Mouse (Mus musculus): ENCODE data around the gene Ube2v1. TPM values are rescaled to one million over a fixed set of nuclear protein-coding genes. Genes with fewer than 3 reads are reported as not detected.
"Not testable (repeated sequence)": the region's sequence is repeated elsewhere in the genome, so short reads cannot be mapped to it uniquely, and the experiment has no call there.

Gene Ube2v1
- total RNA-seq, 2 experiments from 2014 or later, result 45.1 to 86.3 TPM

DNA sequence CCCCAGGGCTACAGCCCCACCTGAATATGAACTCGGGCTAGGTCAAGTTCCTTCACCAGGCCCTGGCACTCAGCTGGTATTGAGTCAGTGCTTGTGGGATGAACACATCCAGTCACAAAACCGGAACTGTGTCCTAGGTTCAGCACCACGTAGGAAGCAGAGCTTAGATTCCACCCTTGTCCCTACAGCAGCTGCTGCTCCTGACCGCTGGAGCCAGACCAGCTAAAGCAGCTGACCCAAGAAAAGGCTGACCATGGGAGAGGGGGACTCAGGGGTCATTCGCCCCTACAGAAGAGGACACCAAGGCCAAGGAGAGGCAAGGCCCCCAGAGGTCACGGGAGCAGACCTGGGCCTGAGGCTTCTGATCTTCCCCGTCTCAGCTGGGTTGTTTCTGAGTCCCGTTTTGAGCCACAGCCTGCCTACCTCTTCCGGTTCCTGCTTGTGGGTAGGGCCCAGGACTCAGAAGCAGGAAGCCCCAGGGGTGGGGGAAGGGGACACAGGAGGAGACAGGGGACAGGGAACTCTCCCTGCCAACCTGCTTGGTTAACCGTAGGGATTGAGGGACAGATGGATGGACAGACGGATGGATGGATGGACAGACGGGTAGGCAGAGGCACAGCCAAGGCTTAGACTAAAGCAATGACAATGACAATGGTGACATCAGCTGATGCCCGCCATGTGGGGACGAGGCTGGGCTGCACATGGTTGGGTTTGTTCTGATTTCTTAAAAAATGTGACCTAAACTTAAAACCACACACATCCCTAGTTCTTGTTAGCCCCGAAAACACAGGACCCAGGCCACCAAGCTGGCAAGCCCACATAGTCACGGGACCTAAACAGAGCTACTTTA, 25.0 kb upstream of the Ube2v1 start:
- peak; percentile 75 for ATAC-seq (ENCODE audit: poor library complexity, severe bottlenecking)

- ATAC-seq (ENCODE audit: poor library complexity, severe bottlenecking), result no peak
Observed at GRCm38 (mm10) chr2:167654911-167655600, 23.2 kb upstream of the Ube2v1 start.

DNA sequence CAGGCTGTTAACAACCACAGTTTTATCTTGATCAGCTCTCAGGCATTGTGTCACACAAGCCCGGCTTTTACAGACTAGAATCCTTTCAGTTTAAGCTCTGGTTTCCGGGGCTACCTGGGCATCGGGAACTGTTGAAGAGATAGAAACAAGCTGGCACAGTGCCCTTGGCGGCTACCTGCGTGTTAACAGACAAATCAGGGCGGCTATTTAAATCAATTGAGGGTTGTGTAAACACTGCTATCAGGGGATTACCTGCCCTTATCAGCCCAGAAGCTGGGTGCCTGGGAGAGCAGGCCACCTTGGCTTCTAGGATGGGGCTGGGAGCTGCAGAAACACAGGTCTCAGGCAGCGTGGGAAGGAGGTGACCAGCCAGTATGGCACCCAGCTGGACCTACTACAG, 20.8 kb upstream of the Ube2v1 start:
- ATAC-seq (ENCODE audit: poor library complexity, severe bottlenecking), result no peak

- ATAC-seq (ENCODE audit: poor library complexity, severe bottlenecking), result no peak
Observed at GRCm38 (mm10) chr2:167651622-167652021, 19.7 kb upstream of the Ube2v1 start.

- ATAC-seq (ENCODE audit: poor library complexity, severe bottlenecking), result peak; percentile 96
Observed at GRCm38 (mm10) chr2:167649290-167650032, 17.6 kb upstream of the Ube2v1 start.

- no peak for ATAC-seq (ENCODE audit: poor library complexity, severe bottlenecking)
Observed at GRCm38 (mm10) chr2:167646411-167646810, 14.5 kb upstream of the Ube2v1 start.

DNA sequence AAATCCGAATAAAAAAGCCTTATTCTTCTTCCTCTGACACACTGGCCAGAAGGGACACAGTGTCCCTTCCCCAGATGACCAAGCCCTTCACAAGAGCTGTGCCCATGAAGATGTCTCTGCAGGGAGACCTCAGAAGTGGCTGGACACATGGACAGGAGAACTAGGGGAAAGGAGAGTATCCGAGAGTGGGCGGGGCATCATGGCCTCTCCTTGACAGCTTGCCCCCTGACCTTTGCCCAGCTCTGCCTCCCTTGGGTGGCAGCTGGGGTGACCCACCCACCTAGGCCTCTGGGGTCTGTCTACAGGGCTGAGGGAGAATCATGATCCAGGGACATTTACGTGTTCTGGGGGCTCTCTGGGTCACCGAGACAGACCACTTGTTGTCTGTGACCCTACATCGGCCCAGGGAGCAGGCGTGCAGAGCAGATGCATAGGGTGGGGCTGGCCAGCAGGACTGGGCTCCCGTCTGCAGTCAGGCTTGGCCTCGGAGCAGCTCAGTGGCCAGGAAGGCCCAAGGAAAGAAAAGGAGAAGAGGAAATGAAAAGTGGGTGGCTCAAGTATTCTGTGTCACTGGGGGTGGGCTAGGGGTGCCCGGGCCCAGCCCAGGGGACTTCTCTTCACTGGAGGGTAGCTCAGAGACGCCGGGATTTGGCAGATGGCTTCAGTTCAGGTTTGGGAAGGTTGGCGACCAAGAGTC, 11.6 kb upstream of the Ube2v1 start:
- not testable (repeated sequence) for ATAC-seq (ENCODE audit: poor library complexity, severe bottlenecking)

DNA sequence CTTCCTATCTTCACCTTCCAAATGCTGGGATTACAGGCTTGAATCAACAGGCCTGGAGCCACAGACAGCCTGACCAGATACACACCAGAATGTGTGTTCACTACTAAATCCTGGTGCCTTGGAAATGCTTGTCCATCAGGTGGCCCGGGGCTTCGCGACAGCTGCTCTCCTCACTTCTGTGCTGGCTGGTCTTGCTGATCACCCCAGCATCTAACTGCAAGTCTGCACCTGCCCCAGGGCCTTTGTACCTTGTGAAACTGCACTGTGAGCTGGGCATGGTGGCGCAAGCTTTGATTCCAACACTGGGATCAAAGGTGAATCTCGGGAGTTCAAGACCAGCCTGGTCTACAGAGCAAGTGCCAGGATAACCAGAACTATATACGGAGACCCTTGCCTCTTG, 10.3 kb upstream of the Ube2v1 start:
- no peak for ATAC-seq (ENCODE audit: poor library complexity, severe bottlenecking)

- ATAC-seq (ENCODE audit: poor library complexity, severe bottlenecking), result peak; percentile 94
Observed at GRCm38 (mm10) chr2:167641337-167641736, 9.4 kb upstream of the Ube2v1 start.

DNA sequence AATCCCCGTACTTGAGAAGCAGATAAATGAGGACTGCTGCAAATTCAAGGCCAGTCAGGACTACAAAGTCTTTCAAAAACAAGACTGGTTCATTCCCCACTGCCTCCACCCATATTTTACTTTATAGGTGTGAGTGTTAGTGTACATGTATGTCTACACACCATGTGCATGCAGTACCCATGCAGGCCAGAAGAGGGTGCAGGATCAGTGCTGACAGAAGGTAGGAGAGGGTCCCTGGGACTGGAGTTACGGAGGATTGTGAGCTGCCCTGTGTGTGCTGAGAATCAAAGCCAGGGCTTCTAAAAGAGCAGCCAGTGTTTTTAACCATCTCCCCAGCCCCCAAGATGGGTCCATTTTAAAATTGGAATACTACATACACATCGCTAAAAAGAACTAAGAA, 8.4 kb upstream of the Ube2v1 start:
- peak; percentile 53 for ATAC-seq (ENCODE audit: poor library complexity, severe bottlenecking)

GRCm38 (mm10) chr2:167634865-167635512, 3.1 kb upstream of the Ube2v1 start:
- no peak for ATAC-seq (ENCODE audit: poor library complexity, severe bottlenecking)

GRCm38 (mm10) chr2:167634338-167634770, 2.5 kb upstream of the Ube2v1 start:
- ATAC-seq (ENCODE audit: poor library complexity, severe bottlenecking), result peak; percentile 89

GRCm38 (mm10) chr2:167633537-167633872, 1.6 kb upstream of the Ube2v1 start:
- ATAC-seq (ENCODE audit: poor library complexity, severe bottlenecking), result no peak

- ATAC-seq (ENCODE audit: poor library complexity, severe bottlenecking), result no peak
Observed at GRCm38 (mm10) chr2:167632731-167633536, 1.0 kb upstream of the Ube2v1 start.

- ATAC-seq (ENCODE audit: poor library complexity, severe bottlenecking), result no peak
Observed at GRCm38 (mm10) chr2:167631181-167631590, 709 bp downstream of the Ube2v1 start.

- ATAC-seq (ENCODE audit: poor library complexity, severe bottlenecking), result no peak
Observed at GRCm38 (mm10) chr2:167630421-167630820, 1.5 kb downstream of the Ube2v1 start.

DNA sequence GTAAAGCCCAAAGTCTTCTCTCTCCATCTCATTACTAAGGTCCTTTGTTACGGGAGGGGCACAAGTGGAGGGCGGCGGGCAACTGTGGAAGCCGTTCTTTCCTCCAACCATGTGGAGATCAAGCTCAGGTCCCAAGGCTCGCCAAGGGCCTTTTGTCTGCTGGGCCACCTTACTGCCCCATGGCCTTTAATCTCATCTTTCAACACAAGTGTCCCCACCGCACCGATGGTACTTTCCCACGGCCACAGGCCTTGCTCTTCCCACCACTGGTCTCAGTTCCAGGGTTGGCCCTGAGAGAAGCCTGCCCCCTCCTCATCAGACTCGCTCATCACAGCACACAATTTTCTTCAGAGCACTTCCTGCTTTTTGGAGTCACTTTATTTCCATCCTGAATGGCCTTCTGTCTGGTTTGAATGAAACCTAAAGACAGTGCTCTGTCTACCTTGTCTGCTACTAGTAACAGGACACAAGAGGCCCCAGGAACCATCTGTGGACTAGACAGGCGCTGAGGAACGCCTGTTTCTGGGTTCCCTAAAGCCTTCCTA, 2.2 kb downstream of the Ube2v1 start:
- no peak for ATAC-seq (ENCODE audit: poor library complexity, severe bottlenecking)

DNA sequence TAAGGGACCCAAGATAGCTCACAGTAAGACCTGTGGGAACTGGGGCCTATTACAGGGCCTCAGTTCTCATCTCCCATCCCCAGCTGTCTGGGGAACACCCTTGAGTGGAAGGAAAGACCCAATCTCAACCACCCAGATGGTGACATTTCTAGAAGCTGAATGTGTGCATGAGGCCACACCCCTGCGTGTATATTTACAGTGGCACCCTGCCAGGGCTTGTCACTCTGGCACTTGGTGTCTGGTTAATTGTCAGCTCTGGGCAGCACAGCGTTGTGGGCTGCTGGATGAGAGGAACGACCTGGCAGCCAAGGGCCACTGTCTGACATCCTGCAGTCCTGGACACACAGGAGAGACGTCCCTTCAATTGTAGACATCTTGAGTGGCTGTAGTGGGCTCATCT, 3.0 kb downstream of the Ube2v1 start:
- ATAC-seq (ENCODE audit: poor library complexity, severe bottlenecking), result peak; percentile 11; the same call in 1 of the 2 replicates

DNA sequence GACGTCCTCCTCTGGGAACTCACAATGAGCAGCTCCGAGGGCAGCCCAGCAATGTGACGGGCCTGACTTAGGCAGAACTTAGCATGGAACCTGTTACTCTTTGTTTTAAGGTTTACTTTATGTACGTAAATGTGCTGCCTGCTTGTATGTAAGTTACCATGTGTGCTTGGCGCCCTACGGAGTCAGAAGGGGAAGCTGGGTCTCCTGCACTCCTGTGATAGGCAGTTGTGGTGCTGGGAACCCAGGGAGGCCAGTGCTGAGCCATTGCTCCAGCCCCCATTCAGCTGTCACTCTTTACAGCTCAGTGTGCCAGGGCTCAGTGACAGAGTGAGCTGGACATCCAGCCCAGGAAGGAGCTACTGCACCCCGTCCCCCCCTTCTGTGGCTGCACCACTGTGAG, 4.9 kb downstream of the Ube2v1 start:
- ATAC-seq (ENCODE audit: poor library complexity, severe bottlenecking), result no peak

Measured in megakaryocyte, adult 5-6 weeks (primary cell).